Mouse (Mus musculus) forebrain, postnatal 0 days (tissue): ENCODE measurements at regions not wholly inside any gene's neighbourhood (a gene's known extent, or its start where the extent isn't known, plus 50 kb on each side); places are given as distances from the start of the nearest gene placed in this dataset.
A peak's percentile ranks its signal among the peaks of the same experiment; 100 is the strongest.

Experiments
- ATAC-seq: fragments of 200-750 bp; cut with Nextera tagmentation; 2 replicates; pipeline ENCODE4 v1.8.0; 2017; ENCODE audit warnings: mild to moderate bottlenecking, moderate library complexity
- DNase-seq: peaks from one replicate; pipeline ENCODE4 v3.0.0-alpha.2; 2015
- H3K27ac ChIP-seq: fragments of 300-500 bp; sonication (generic); 2 replicates; pipeline ENCODE4 v1.5.1; 2014; ENCODE audit warnings: low read depth, mild to moderate bottlenecking, antibody characterized with exemption, low read length, moderate library complexity, mixed read lengths
- H3K27me3 ChIP-seq: fragments of 300-500 bp; sonication (generic); 2 replicates; pipeline ENCODE4 v1.6.1; 2014; ENCODE audit warnings: mild to moderate bottlenecking, low read length, mixed read lengths; ENCODE audit not compliant: insufficient read depth
- H3K36me3 ChIP-seq: fragments of 300-500 bp; sonication (generic); 2 replicates; pipeline ENCODE4 v1.6.1; 2014; ENCODE audit warnings: mild to moderate bottlenecking, moderate library complexity; ENCODE audit not compliant: insufficient read depth
- H3K4me1 ChIP-seq: fragments of 300-500 bp; sonication (generic); 2 replicates; pipeline ENCODE4 v1.6.1; 2014; ENCODE audit warnings: antibody characterized with exemption; ENCODE audit not compliant: insufficient read depth
- H3K4me2 ChIP-seq: fragments of 300-500 bp; sonication (generic); 2 replicates; pipeline ENCODE4 v1.6.1; 2014; ENCODE audit warnings: low read depth, mild to moderate bottlenecking, moderate library complexity
- H3K4me3 ChIP-seq: fragments of 300-500 bp; sonication (generic); 2 replicates; pipeline ENCODE4 v1.5.1; 2014; ENCODE audit warnings: low read depth, low read length, mixed read lengths
- H3K9ac ChIP-seq: fragments of 300-500 bp; sonication (generic); 2 replicates; pipeline ENCODE4 v1.6.1; 2014; ENCODE audit warnings: mild to moderate bottlenecking
- H3K9me3 ChIP-seq: fragments of 300-500 bp; sonication (generic); 2 replicates; pipeline ENCODE4 v1.6.1; 2016; ENCODE audit warnings: low read length
- CTCF ChIP-seq: sonication (generic); IDR thresholded peaks from 2 replicates; pipeline ENCODE4 v1.5.1; 2016; ENCODE audit warnings: antibody characterized with exemption, control low read depth, low read depth
- WGBS: fragments of 180-500 bp; shearing (Covaris S2); extraction: QIAGEN DNeasy Blood & Tissue Kit; methylation state at CpG from one replicate; pipeline ENCODE4 v1.1.7; 2014; 5-methylcytosine and 5-hydroxymethylcytosine counted together

GRCm38 (mm10) chr5:79275346-79275745 lies 1744.6 kb upstream of the Adgrl3 start:
- no peak overlapping the region for H3K9ac ChIP-seq
- H3K4me3 ChIP-seq: no peak overlapping the region
- no peaks in the 10 kb centered on the region for H3K9me3 ChIP-seq
- no peak for ATAC-seq
- peak; percentile 21 for DNase-seq
- H3K27ac ChIP-seq: no peak overlapping the region
- H3K36me3 ChIP-seq: no peaks in the 10 kb centered on the region
- no peak overlapping the region for H3K4me2 ChIP-seq
- no peak for TF ChIP-seq CTCF
- H3K27me3 ChIP-seq: no peaks in the 10 kb centered on the region
- 31% methylated on average over 1 of the region's 1 CpGs for WGBS
- H3K4me1 ChIP-seq: no peaks in the 10 kb centered on the region

DNA sequence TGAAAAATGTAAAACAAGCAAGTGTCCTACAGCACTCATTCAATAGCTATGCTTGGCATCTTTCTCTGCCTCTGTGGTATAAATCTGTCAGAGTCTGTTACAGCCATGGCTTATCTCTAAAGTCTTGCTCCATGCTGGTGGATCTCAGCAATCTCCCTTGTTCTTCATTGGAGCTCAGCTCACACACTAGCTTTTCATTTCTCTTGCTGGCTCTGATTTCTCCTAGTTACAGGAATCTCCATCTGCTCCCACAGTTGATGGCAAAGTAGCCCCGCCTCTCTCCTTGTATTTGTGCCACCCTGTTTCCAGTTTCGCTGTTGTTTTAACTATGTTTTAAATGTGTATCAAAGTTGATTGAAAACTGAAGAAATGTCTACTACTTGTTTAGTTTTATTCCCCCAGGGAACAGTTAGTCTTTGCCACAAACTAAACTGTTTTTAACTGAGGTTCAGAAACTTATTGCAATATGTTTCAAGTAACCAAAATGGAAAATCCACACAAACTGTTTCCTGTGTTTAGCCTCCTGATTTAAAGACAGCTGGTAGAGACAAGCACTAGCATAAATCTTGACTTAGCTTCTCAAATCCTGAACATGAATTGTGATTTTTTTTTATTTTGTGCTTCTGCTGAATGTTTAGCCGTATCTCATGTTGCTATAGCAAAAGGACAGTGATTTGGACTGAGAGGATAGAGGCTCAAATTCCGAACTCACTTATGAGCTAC lies 1719.8 kb upstream of the Adgrl3 start:
- H3K4me2 ChIP-seq: no peak overlapping the region
- DNase-seq (peak; percentile 70), ATAC-seq (peak; percentile 93)
- no peaks in the 10 kb centered on the region for H3K4me1 ChIP-seq
- 68% methylated on average over 4 of the region's 4 CpGs for WGBS
- no peak overlapping the region for H3K27ac ChIP-seq
- H3K9me3 ChIP-seq: no peaks in the 10 kb centered on the region
- no peaks in the 10 kb centered on the region for H3K36me3 ChIP-seq
- no peaks in the 10 kb centered on the region for H3K27me3 ChIP-seq
- no peak overlapping the region for H3K4me3 ChIP-seq
- H3K9ac ChIP-seq: no peak overlapping the region
- no peak for TF ChIP-seq CTCF

DNA sequence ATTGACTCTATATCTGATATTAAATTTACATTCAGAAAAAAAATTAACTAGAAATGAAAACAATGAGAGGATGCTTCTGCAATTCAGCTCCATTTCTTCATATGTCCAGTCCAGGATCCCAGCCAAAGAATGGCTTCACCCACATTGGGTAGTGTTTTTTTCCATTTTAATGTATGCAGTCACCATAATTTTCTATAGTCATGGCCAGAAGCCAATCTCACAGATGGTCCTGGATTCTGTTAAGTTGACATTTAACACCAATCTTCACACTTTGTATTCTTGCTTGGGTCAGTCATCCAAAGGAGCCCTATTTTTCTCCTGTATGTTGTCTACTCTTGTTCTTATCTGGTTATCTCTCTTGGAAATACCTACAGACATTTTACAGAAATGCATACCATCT lies 1713.8 kb upstream of the Adgrl3 start:
- no peak overlapping the region for H3K4me2 ChIP-seq
- no peaks in the 10 kb centered on the region for H3K27me3 ChIP-seq
- no peak overlapping the region for H3K27ac ChIP-seq
- no peaks in the 10 kb centered on the region for H3K4me1 ChIP-seq
- H3K4me3 ChIP-seq: no peak overlapping the region
- DNase-seq: no peak
- no peaks in the 10 kb centered on the region for H3K9me3 ChIP-seq
- TF ChIP-seq CTCF: no peak
- no peaks in the 10 kb centered on the region for H3K36me3 ChIP-seq
- ATAC-seq: no peak
- H3K9ac ChIP-seq: no peak overlapping the region
